Mouse (Mus musculus): ENCODE data around the gene Gm9044.
"Not testable (repeated sequence)": the region's sequence is repeated elsewhere in the genome, so short reads cannot be mapped to it uniquely, and the experiment has no call there.

Gm9044 gene

GRCm38 (mm10) chr10:118332308-118332707, at the start of gene Gm9044:
Gene Gm9044 (minus strand): TSS chr10:118332408.
- DNase-seq (ENCODE audit: low read depth, low spot score) = not testable (repeated sequence)

- peak; percentile 63 for DNase-seq (ENCODE audit: low read depth, low spot score)
Observed at GRCm38 (mm10) chr10:118370443-118370842, 38.2 kb upstream of the Gm9044 start.

GRCm38 (mm10) chr10:118369518-118369917, 37.3 kb upstream of the Gm9044 start:
- DNase-seq (ENCODE audit: low read depth, low spot score) = no peak

GRCm38 (mm10) chr10:118354005-118354404, 21.8 kb upstream of the Gm9044 start, which contains the start of gene Gm9049:
Gene Gm9049 (minus strand): TSS chr10:118354105.
- not testable (repeated sequence) for DNase-seq (ENCODE audit: low read depth, low spot score)

GRCm38 (mm10) chr10:118348579-118348978, 16.4 kb upstream of the Gm9044 start, which contains the start of gene Gm9048:
Gene Gm9048 (minus strand): TSS chr10:118348679.
- not testable (repeated sequence) for DNase-seq (ENCODE audit: low read depth, low spot score)

GRCm38 (mm10) chr10:118343155-118343554, 10.9 kb upstream of the Gm9044 start, which contains the start of gene Gm9046:
Gene Gm9046 (minus strand): TSS chr10:118343255.
- DNase-seq (ENCODE audit: low read depth, low spot score) = not testable (repeated sequence)

- DNase-seq (ENCODE audit: low read depth, low spot score) = not testable (repeated sequence)
Observed at GRCm38 (mm10) chr10:118337731-118338130, 5.5 kb upstream of the Gm9044 start, which contains the start of gene Gm9045. Gene Gm9045 (minus strand): TSS chr10:118337831.

GRCm38 (mm10) chr10:118326869-118327268, 5.3 kb downstream of the Gm9044 start, which contains the start of gene Gm9040:
Gene Gm9040 (minus strand): TSS chr10:118326969.
- DNase-seq (ENCODE audit: low read depth, low spot score) = not testable (repeated sequence)

- DNase-seq (ENCODE audit: low read depth, low spot score) = no peak
Observed at GRCm38 (mm10) chr10:118319024-118319423, 13.2 kb downstream of the Gm9044 start.

GRCm38 (mm10) chr10:118302133-118302532, 30.1 kb downstream of the Gm9044 start:
- not testable (repeated sequence) for DNase-seq (ENCODE audit: low read depth, low spot score)

- no peak for DNase-seq (ENCODE audit: low read depth, low spot score)
Observed at GRCm38 (mm10) chr10:118294938-118295337, 37.3 kb downstream of the Gm9044 start, which contains the start of gene Iltifb. Gene Iltifb (minus strand): TSS chr10:118295038.

GRCm38 (mm10) chr10:118283016-118283415, 49.2 kb downstream of the Gm9044 start:
- not testable (repeated sequence) for DNase-seq (ENCODE audit: low read depth, low spot score)

GRCm38 (mm10) chr10:118282565-118282964, 49.6 kb downstream of the Gm9044 start:
- DNase-seq (ENCODE audit: low read depth, low spot score) = not testable (repeated sequence)

All from retina, adult 2 months (tissue).